Mouse (Mus musculus): ENCODE data around the gene Olfr284. TPM values are rescaled to one million over a fixed set of nuclear protein-coding genes. Genes with fewer than 3 reads are reported as not detected.

The Olfr284 gene
- not detected for total RNA-seq (2023)

GRCm38 (mm10) chr15:98340887-98341286, at the start of gene Olfr284:
Gene Olfr284 (minus strand): TSS chr15:98340987.

GRCm38 (mm10) chr15:98380846-98381245, 40.1 kb upstream of the Olfr284 start, which contains the start of gene Olfr283:
Gene Olfr283 (minus strand): TSS chr15:98380946.

GRCm38 (mm10) chr15:98317177-98317724, 23.5 kb downstream of the Olfr284 start, which contains the start of gene Olfr285:
Gene Olfr285 (minus strand): TSS chr15:98317353.

GRCm38 (mm10) chr15:98295628-98296551, 44.9 kb downstream of the Olfr284 start, which contains the start of gene Zfp641:
Gene Zfp641 (minus strand): TSS chr15:98296161.

Other genes with a start within 250 kb of the Olfr284 start
- 10 to 100 TPM; 10.3 to 10.4 TPM for gene Pfkm, start 248.4 kb downstream of the Olfr284 start, total RNA-seq (2023)
- gene Senp1, start 247.2 kb downstream of the Olfr284 start, total RNA-seq (2023), result 10 to 100 TPM; 56.0 to 58.7 TPM
- gene Asb8, start 175.4 kb downstream of the Olfr284 start, total RNA-seq (2023), result 10 to 100 TPM; 20.8 to 21.2 TPM
- gene Ccdc184, start 173.8 kb downstream of the Olfr284 start, total RNA-seq (2023), result not detected
- gene Olfr288, start 145.4 kb downstream of the Olfr284 start, total RNA-seq (2023), result not detected
- gene Gm44579, start 120.0 kb downstream of the Olfr284 start, total RNA-seq (2023), result not detected
- not detected for gene Olfr287, start 119.9 kb downstream of the Olfr284 start, total RNA-seq (2023)
- not detected for gene Olfr286, start 106.5 kb downstream of the Olfr284 start, total RNA-seq (2023)
- gene H1fnt, start 83.7 kb downstream of the Olfr284 start, total RNA-seq (2023), result not detected
- not detected for gene Zfp641, start 44.8 kb downstream of the Olfr284 start, total RNA-seq (2023)
- gene Olfr285, start 23.6 kb downstream of the Olfr284 start, total RNA-seq (2023), result not detected
- not detected for gene Olfr283, start 40.0 kb upstream of the Olfr284 start, total RNA-seq (2023)
- not detected for gene Olfr282, start 90.2 kb upstream of the Olfr284 start, total RNA-seq (2023)
- not detected for gene Olfr281, start 111.6 kb upstream of the Olfr284 start, total RNA-seq (2023)
- not detected for gene OR5BS1P, start 128.9 kb upstream of the Olfr284 start, total RNA-seq (2023)
- gene Lalba, start 141.7 kb upstream of the Olfr284 start, total RNA-seq (2023), result not detected
- not detected for gene Olfr279, start 151.4 kb upstream of the Olfr284 start, total RNA-seq (2023)
- 10 to 100 TPM; 61.5 to 65.2 TPM for gene Kansl2, start 193.3 kb upstream of the Olfr284 start, total RNA-seq (2023)
- gene Ccnt1, start 229.9 kb upstream of the Olfr284 start, total RNA-seq (2023), result 100 to 1,000 TPM; 123 to 126 TPM
- not detected for gene 4930415O20Rik, start 230.0 kb upstream of the Olfr284 start, total RNA-seq (2023)

All from T-cell, adult 66 days (primary cell).